Mouse (Mus musculus) forebrain, embryonic 10.5 days (tissue): ENCODE measurements at regions not wholly inside any gene's neighbourhood (a gene's known extent, or its start where the extent isn't known, plus 50 kb on each side); places are given as distances from the start of the nearest gene placed in this dataset.

Source experiments
- DNase-seq: peaks from one replicate; pipeline ENCODE4 v3.0.0-alpha.2; 2017; ENCODE audit warnings: low spot score; ENCODE audit errors: extremely low spot score
- H3K27ac ChIP-seq: fragments of 300-500 bp; sonication (generic); 2 replicates; pipeline ENCODE4 v1.5.1; 2016; ENCODE audit warnings: mild to moderate bottlenecking
- H3K27me3 ChIP-seq: fragments of 300-500 bp; sonication (generic); 2 replicates; pipeline ENCODE4 v1.6.1; 2016; ENCODE audit warnings: mild to moderate bottlenecking; ENCODE audit not compliant: poor library complexity, severe bottlenecking
- H3K36me3 ChIP-seq: fragments of 300-500 bp; sonication (generic); replicated peaks from 2 replicates; pipeline ENCODE4 v1.6.1; 2016; ENCODE audit warnings: mild to moderate bottlenecking, moderate library complexity
- H3K4me1 ChIP-seq: fragments of 300-500 bp; sonication (generic); 2 replicates; pipeline ENCODE4 v1.6.1; 2016
- H3K4me3 ChIP-seq: fragments of 300-500 bp; sonication (generic); 2 replicates; pipeline ENCODE4 v1.5.1; 2016; ENCODE audit warnings: mild to moderate bottlenecking, moderate library complexity
- H3K9me3 ChIP-seq: fragments of 300-500 bp; sonication (generic); 2 replicates; pipeline ENCODE4 v1.6.1; 2016; ENCODE audit warnings: mild to moderate bottlenecking, moderate library complexity
- WGBS: fragments of 180-500 bp; shearing (Covaris S2); methylation state at CpG from one replicate; pipeline ENCODE4 v1.1.7; 2016; 5-methylcytosine and 5-hydroxymethylcytosine counted together

- H3K9me3 ChIP-seq = no peaks in the 10 kb centered on the region
- no peaks in the 10 kb centered on the region for H3K4me1 ChIP-seq
- no peaks in the 10 kb centered on the region for H3K27me3 ChIP-seq
- WGBS = 68% methylated on average over 3 of the region's 3 CpGs
- DNase-seq = no peak
- H3K27ac ChIP-seq = no peak overlapping the region
- H3K4me3 ChIP-seq = no peak overlapping the region
- H3K36me3 ChIP-seq = no peaks in the 10 kb centered on the region
Measured at GRCm38 (mm10) chr17:52282264-52282663, 320.2 kb upstream of the Kcnh8 start.

DNA sequence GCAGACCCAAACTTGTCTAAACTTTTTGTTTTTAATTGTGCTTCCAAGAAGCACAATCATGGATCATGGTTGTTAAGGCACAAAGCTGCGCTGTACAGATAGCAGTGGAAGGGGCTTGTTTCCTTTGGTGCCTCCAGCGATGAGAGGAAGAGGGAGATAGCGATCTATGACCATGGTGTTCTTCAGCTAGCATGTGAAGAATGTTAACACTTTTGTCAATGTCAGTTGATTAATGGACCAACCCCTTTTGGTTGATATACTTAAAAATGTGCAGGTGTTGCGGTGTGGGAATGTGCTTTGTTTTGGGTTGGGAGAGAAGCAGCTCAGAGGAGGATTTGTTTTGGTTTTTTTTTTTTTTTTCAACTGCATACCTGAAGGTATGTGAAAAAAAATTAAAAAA is 324.0 kb upstream of the Kcnh8 start:
- no peak for DNase-seq
- WGBS = 93% methylated on average over 4 of the region's 4 CpGs
- no peak overlapping the region for H3K27ac ChIP-seq
- H3K9me3 ChIP-seq = no peaks in the 10 kb centered on the region
- H3K36me3 ChIP-seq = no peaks in the 10 kb centered on the region
- H3K4me1 ChIP-seq = no peaks in the 10 kb centered on the region
- H3K4me3 ChIP-seq = no peak overlapping the region
- no peaks in the 10 kb centered on the region for H3K27me3 ChIP-seq

GRCm38 (mm10) chr17:52268792-52269191 is 333.7 kb upstream of the Kcnh8 start:
- Histone ChIP-seq H3K4me3 (no peak overlapping the region), H3K27me3 (no peaks in the 10 kb centered on the region), H3K27ac (no peak overlapping the region), H3K4me1 (no peaks in the 10 kb centered on the region), H3K9me3 (no peaks in the 10 kb centered on the region), H3K36me3 (no peaks in the 10 kb centered on the region)
- WGBS = 86% methylated on average over 2 of the region's 2 CpGs
- DNase-seq = no peak

DNA sequence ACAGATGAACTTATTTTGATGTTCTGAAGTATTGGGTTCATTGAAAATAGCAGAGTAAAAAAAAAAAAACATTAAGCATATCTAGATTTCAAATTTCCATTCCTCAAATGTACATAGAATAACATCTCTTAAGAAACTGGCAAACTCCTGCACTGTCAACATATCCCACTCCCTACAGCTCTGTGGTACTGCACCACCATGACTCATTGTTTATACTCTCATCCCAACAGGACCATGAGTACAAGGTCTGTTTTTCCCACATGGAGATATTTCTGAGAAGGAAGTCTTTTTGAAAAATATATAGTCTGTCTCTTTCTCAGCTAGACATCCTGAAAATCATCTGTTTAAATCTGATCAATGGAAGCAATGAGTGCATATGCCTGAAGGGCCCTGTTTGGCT is 351.2 kb upstream of the Kcnh8 start:
- no peaks in the 10 kb centered on the region for H3K36me3 ChIP-seq
- H3K27ac ChIP-seq = no peak overlapping the region
- H3K9me3 ChIP-seq = 0 out of 2 replicates have a peak, but pooled peaks cover 3% of the 10 kb centered on the region
- H3K4me1 ChIP-seq = no peaks in the 10 kb centered on the region
- DNase-seq = no peak
- no peak overlapping the region for H3K4me3 ChIP-seq
- no peaks in the 10 kb centered on the region for H3K27me3 ChIP-seq

DNA sequence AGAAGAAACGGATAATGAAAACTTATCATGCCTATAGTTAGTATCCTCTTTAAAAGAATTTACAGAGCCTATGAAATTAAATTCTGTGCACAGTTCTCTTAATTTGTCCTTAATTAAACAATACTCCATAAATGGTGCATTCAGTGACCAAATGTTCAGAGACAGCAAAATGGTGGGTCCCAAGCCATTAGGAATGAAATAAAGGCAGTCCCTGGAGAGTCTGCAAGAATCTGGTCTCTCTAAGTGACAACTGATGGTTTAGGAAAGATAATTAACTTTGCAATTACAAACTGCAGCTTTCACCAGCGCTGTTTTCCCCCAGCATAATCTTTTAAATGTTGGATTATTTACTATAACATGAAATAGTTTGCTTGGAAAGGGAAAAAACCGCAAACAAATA is 376.9 kb upstream of the Kcnh8 start:
- Histone ChIP-seq H3K9me3 (no peaks in the 10 kb centered on the region), H3K27me3 (no peaks in the 10 kb centered on the region), H3K4me3 (no peak overlapping the region), H3K4me1 (no peaks in the 10 kb centered on the region), H3K27ac (no peak overlapping the region), H3K36me3 (no peaks in the 10 kb centered on the region)
- DNase-seq = no peak
- WGBS = 89% methylated on average over 3 of the region's 3 CpGs

GRCm38 (mm10) chr17:52220422-52220821 is 382.1 kb upstream of the Kcnh8 start:
- H3K4me1 ChIP-seq = no peaks in the 10 kb centered on the region
- 98% methylated on average over 3 of the region's 3 CpGs for WGBS
- no peaks in the 10 kb centered on the region for H3K27me3 ChIP-seq
- H3K36me3 ChIP-seq = no peaks in the 10 kb centered on the region
- H3K9me3 ChIP-seq = no peaks in the 10 kb centered on the region
- no peak for DNase-seq
- no peak overlapping the region for H3K4me3 ChIP-seq
- no peak overlapping the region for H3K27ac ChIP-seq

GRCm38 (mm10) chr17:52217411-52217810 is 384.3 kb upstream of the Satb1 start:
- Histone ChIP-seq H3K4me1 (no peaks in the 10 kb centered on the region), H3K27ac (no peak overlapping the region), H3K9me3 (no peaks in the 10 kb centered on the region), H3K27me3 (no peaks in the 10 kb centered on the region), H3K4me3 (no peak overlapping the region), H3K36me3 (no peaks in the 10 kb centered on the region)
- no peak for DNase-seq

DNA sequence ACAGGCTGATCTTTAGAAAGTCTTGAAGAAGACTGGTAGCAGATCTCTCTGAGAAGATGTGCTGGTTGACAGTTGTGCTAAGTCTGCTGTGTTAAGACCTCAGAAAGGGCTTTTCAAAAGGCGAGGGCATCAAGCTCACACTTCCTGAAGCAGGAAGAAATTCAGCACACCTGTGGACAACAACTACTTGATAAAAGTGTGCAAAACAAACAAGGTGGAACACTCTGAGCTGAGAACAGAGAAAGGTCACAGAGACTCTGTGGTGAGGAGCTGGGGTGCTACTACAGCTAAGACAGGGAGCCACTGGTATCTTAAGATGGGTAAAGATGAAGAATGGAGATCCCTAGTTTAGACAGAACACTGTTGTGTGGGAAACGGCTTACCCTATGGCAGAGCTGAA is 379.9 kb upstream of the Satb1 start:
- Histone ChIP-seq H3K36me3 (no peaks in the 10 kb centered on the region), H3K4me3 (no peak overlapping the region), H3K9me3 (no peaks in the 10 kb centered on the region), H3K4me1 (no peaks in the 10 kb centered on the region), H3K27ac (no peak overlapping the region), H3K27me3 (no peaks in the 10 kb centered on the region)
- WGBS = 81% methylated on average over 2 of the region's 2 CpGs
- DNase-seq = no peak

- H3K4me1 ChIP-seq = no peaks in the 10 kb centered on the region
- no peak overlapping the region for H3K27ac ChIP-seq
- H3K9me3 ChIP-seq = no peaks in the 10 kb centered on the region
- 93% methylated on average over 6 of the region's 6 CpGs for WGBS
- H3K36me3 ChIP-seq = no peaks in the 10 kb centered on the region
- no peaks in the 10 kb centered on the region for H3K27me3 ChIP-seq
- DNase-seq = no peak
- H3K4me3 ChIP-seq = no peak overlapping the region
Measured at GRCm38 (mm10) chr17:52210483-52210882, 377.4 kb upstream of the Satb1 start.

DNA sequence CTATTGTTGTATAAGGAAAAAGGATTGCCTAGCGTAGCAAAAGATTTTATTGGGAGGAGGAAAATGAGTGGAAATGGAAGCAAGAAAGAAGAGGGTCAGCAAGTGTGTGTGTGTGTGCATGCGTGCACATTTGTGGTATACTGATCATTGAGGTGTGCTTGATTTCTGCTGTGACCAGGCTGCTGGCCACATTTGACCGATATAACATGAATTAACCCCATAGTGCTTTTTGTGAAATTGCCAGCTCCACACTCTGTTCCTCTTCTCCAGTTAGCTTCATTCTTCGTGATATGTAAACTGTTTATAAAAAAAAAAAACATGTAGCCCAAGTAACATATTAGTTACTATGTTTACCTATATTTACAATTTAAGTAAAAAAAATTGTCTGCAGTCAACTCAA is 364.6 kb upstream of the Satb1 start:
- Histone ChIP-seq H3K27ac (no peak overlapping the region), H3K27me3 (no peaks in the 10 kb centered on the region), H3K4me3 (no peak overlapping the region), H3K4me1 (no peaks in the 10 kb centered on the region), H3K9me3 (no peaks in the 10 kb centered on the region), H3K36me3 (no peaks in the 10 kb centered on the region)
- DNase-seq = no peak
- WGBS = 90% methylated on average over 4 of the region's 4 CpGs

DNA sequence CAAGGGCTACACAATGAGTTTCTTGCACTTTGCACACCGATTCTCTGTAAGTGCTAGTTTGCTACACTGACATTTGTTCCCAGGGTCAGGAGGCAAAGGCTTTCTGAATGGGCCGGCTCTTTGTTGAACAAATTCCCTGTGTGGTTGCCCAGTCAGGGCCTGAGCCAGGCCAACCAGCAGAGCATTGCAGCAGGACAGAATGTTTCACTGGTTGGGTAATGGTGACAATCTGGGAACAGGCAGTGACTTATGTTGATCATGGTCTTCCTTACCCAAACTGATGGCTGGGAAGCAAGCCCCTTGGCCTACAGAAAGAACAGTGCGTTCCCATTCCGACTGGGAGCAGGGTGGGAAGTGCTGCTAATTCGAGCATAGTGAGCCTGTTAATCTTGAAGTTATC is 363.7 kb upstream of the Satb1 start:
- Histone ChIP-seq H3K27me3 (no peaks in the 10 kb centered on the region), H3K36me3 (no peaks in the 10 kb centered on the region), H3K9me3 (no peaks in the 10 kb centered on the region), H3K4me1 (no peaks in the 10 kb centered on the region), H3K27ac (no peak overlapping the region), H3K4me3 (no peak overlapping the region)
- DNase-seq = no peak
- 86% methylated on average over 5 of the region's 5 CpGs for WGBS

DNA sequence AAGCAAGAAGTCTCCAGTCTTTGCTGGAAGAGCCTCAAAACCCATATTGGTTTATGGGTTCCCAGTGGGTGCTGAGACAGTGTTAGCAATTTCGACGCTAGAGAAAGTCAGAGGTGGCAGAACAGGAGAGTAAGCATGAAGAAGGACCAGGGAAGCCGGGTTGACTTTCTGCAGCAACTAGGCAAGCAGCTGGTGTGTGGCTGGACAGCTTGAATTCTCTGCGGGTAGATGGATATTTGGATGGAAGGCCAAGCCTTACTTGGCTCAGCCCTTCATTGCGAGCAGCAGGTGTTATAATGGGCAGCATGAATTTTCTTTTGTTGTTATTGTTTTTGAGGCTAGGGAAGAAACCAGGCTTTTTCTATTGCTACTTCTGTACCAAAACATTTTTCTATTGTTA is 362.7 kb upstream of the Satb1 start:
- Histone ChIP-seq H3K36me3 (no peaks in the 10 kb centered on the region), H3K4me1 (no peaks in the 10 kb centered on the region), H3K9me3 (no peaks in the 10 kb centered on the region), H3K27me3 (no peaks in the 10 kb centered on the region), H3K27ac (no peak overlapping the region), H3K4me3 (no peak overlapping the region)
- DNase-seq = no peak
- WGBS = 94% methylated on average over 5 of the region's 5 CpGs

DNA sequence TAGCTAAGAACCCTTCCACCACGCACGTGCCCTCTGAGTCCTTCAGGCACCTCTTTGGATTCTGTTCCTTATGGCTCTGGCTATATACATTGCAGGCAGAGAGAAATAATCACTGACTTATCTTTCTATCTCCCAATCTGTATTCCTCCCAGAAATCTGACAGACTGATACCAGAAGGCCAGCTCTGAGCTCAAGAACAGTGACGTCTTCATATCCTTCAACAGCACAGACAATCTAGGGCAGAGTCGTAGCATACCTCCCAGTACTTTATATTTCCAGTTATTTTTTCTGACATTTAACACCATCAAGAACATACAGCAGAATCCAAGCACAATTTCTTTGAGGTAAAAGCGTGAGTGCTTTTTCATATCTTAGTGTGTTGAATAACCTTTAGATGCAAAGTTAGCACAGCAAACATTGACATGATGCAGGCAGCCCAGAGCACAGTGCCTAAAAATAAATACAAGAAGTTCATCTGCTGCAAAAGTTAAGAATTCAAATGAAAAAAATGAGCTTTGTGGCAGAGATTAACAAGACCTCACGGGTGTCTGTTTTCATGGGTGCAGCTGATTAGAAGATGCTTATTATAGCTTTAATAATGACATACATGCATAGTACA is 358.1 kb upstream of the Satb1 start:
- Histone ChIP-seq H3K27me3 (no peaks in the 10 kb centered on the region), H3K36me3 (no peaks in the 10 kb centered on the region), H3K4me3 (no peak overlapping the region), H3K9me3 (no peaks in the 10 kb centered on the region), H3K27ac (no peak overlapping the region), H3K4me1 (no peaks in the 10 kb centered on the region)
- 93% methylated on average over 6 of the region's 6 CpGs for WGBS
- no peak for DNase-seq

GRCm38 (mm10) chr17:52182706-52183105 is 349.6 kb upstream of the Satb1 start:
- 49% methylated on average over 3 of the region's 3 CpGs for WGBS
- no peaks in the 10 kb centered on the region for H3K9me3 ChIP-seq
- DNase-seq = peak; percentile 22

More at GRCm38 (mm10) chr17:52182706-52183105, 349.6 kb upstream of the Satb1 start:
- Histone ChIP-seq H3K27me3 (no peaks in the 10 kb centered on the region), H3K36me3 (no peaks in the 10 kb centered on the region), H3K4me1 (no peaks in the 10 kb centered on the region), H3K4me3 (no peak overlapping the region), H3K27ac (no peak overlapping the region)
